Mouse (Mus musculus): ENCODE results near the gene Eva1b. TPM values are rescaled to one million over a fixed set of nuclear protein-coding genes. Genes with fewer than 3 reads are reported as not detected.

The Eva1b gene
- polyA plus RNA-seq (2017; shearing (Covaris generic)) = 17.9 TPM

GRCm38 (mm10) chr4:126147533-126148160, at the start of gene Eva1b:
TSS of gene Eva1b (plus strand) at chr4:126147744.

DNA sequence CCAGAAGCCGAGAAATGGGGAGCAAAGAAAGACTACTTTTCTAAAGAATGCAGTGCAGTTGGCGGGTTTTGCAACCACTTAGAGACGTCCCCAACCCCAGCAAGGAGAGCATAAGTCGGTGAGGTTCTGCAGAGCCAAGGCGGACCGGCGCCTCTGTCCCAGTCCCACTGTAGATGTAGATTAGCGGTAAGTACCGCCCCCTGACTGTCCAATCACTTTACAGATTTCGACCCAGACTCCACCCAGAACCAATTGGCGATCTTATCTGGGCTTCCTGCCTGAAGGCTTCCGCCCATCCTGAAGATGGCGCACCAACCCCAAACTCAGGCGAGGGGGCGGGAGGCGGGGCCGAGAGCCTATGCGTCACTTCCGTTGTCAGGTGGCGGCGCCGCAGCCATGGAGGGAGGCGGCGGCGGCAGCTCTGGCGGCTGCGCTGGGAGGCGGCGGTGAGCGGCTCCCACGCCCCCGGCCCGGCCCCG, 43.9 kb upstream of the Eva1b start, which contains the start of gene Stk40:
Gene Stk40 (plus strand): TSS at position 368 of the 479 bp plus-strand sequence.

DNA sequence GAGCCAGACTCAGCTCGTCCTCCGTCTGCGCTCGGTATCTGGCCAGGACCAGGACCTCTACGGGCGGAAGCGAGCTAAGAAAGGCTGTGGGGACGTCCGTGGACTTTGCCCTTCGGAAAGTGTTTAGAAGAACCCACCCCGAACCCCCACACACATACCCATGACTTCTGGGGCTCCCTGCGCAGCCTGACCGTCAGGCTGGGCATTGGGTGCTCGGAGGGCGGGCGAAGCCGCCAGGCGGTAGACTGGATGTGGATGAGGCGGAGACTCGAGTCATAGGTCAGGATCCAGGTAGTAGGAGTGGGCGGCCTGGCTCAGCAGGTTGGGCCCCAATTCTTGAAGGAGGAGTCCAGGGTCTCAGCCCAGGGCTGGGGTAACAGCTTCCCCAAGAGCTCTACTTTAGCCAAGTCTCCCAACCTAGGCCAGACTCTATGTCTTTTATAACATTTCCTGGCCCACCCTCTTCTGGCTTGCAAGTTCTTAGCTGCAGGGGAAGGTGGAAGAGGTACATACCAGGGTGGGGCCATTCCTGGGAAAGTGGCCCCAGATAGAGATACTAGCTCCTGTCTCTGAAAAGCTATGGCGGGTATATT, 15.6 kb downstream of the Eva1b start, which contains the start of gene Sh3d21:
Gene Sh3d21 (minus strand): TSS at position 425 of the 593 bp plus-strand sequence.

Other genes starting within 250 kb of the Eva1b start
- not detected for gene Csf3r, start 123.2 kb upstream of the Eva1b start, polyA plus RNA-seq (2017; shearing (Covaris generic))
- gene Mrps15, start 100.8 kb upstream of the Eva1b start, polyA plus RNA-seq (2017; shearing (Covaris generic)) = 66.3 TPM
- gene Oscp1, start 89.2 kb upstream of the Eva1b start, polyA plus RNA-seq (2017; shearing (Covaris generic)) = not detected
- 15.1 TPM for gene Lsm10, start 51.1 kb upstream of the Eva1b start, polyA plus RNA-seq (2017; shearing (Covaris generic))
- gene Stk40, start 43.8 kb upstream of the Eva1b start, polyA plus RNA-seq (2017; shearing (Covaris generic)) = 62.6 TPM
- gene Sh3d21, start 15.7 kb downstream of the Eva1b start, polyA plus RNA-seq (2017; shearing (Covaris generic)) = 0.41 TPM
- 314 TPM for gene Thrap3, start 55.0 kb downstream of the Eva1b start, polyA plus RNA-seq (2017; shearing (Covaris generic))
- 45.1 TPM for gene Map7d1, start 108.6 kb downstream of the Eva1b start, polyA plus RNA-seq (2017; shearing (Covaris generic))
- gene Trappc3, start 114.6 kb downstream of the Eva1b start, polyA plus RNA-seq (2017; shearing (Covaris generic)) = 56.9 TPM
- gene Col8a2, start 139.0 kb downstream of the Eva1b start, polyA plus RNA-seq (2017; shearing (Covaris generic)) = not detected
- 43.2 TPM for gene Adprhl2, start 174.0 kb downstream of the Eva1b start, polyA plus RNA-seq (2017; shearing (Covaris generic))
- gene Tekt2, start 177.9 kb downstream of the Eva1b start, polyA plus RNA-seq (2017; shearing (Covaris generic)) = not detected